Mouse (Mus musculus) bone marrow macrophage, adult 2 months (primary cell): ENCODE results near the gene Gm34302.

Experiments
- CTCF ChIP-seq: IDR thresholded peaks from 2 replicates; pipeline ENCODE4 v1.5.1; 2012; ENCODE audit warnings: low read depth, mild to moderate bottlenecking, low read length, moderate library complexity
- POLR2A ChIP-seq: IDR thresholded peaks from 2 replicates; pipeline ENCODE4 v1.6.1; 2012; ENCODE audit warnings: mild to moderate bottlenecking, low read depth, low read length, borderline replicate concordance

GRCm38 (mm10) chr3:63438898-63439297 lies 44.8 kb downstream of the Gm34302 start:
- TF ChIP-seq POLR2A (no peak), CTCF (no peak)
